Mouse (Mus musculus): ENCODE results near the gene Ralgps2.

DNA sequence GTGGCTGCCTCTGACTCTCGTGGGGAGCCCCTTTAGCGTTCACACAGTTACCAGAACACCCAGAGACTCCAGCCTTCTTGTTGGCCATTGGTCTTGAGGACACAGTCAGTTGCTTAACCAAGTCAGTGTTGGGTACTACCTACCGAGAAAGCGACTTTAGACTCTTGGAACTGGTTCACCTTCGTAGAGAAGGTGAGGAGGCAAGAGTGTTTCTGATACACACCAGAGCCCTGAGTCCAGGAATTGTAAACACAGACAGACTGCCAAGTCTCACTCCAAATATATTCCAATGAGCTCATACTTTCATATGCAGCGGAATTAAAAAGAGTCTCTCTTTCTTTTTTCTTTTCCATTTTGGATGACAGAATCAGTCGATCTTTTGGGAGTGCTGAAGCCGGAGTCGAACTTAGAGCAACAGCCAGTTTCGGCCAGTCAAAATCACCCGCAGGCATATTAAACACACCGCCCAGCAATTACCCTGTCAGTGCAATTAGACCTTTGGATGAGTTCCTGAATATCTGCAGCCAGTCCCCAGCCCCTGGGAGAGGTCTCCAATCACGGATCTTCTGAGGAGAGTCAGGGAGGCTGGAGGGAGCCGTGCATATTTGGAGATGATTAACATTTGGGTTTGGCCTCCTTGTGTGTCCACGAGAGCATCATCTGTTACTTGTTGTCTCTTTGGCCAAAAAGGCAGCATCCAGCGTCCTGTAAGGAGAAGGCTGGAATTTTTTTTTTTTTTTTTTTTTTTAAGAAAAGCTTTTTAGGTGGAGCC, 159.0 kb downstream of the Ralgps2 start:
- no peak for TF ChIP-seq CTCF (IDR thresholded peaks at IDR 0.05; ENCODE audit: control insufficient read depth, insufficient read depth, low read length)
- TF ChIP-seq POLR2A (IDR thresholded peaks at IDR 0.05; ENCODE audit: borderline replicate concordance, control insufficient read depth, low read depth, low read length): no peak

Data from bone marrow, adult 2 months (tissue).